Mouse (Mus musculus) stomach, embryonic 16.5 days (tissue): Measurements from ENCODE around the gene Sptbn2. TPM values are rescaled to one million over a fixed set of nuclear protein-coding genes. Genes with fewer than 3 reads are reported as not detected.

ENCODE experiments used
- ATAC-seq: fragments of 200-750 bp; cut with Nextera tagmentation; 2 replicates; pipeline ENCODE4 v1.8.0; 2017; ENCODE audit warnings: moderate number of reproducible peaks, moderate TSS enrichment; ENCODE audit not compliant: insufficient read depth, low FRiP score
- H3K27ac ChIP-seq: fragments of 300-500 bp; sonication (generic); 2 replicates; pipeline ENCODE4 v1.5.1; 2014; ENCODE audit warnings: low read length
- H3K27me3 ChIP-seq: fragments of 300-500 bp; sonication (generic); 2 replicates; pipeline ENCODE4 v1.6.1; 2014; ENCODE audit warnings: low read length, control low read depth, mixed read lengths; ENCODE audit not compliant: control insufficient read depth, insufficient read depth
- H3K36me3 ChIP-seq: fragments of 300-500 bp; sonication (generic); 2 replicates; pipeline ENCODE4 v1.6.1; 2014; ENCODE audit warnings: low read length; ENCODE audit not compliant: control insufficient read depth, insufficient read depth
- H3K4me1 ChIP-seq: fragments of 300-500 bp; sonication (generic); 2 replicates; pipeline ENCODE4 v1.6.1; 2014; ENCODE audit warnings: low read length, control low read depth, mixed read lengths; ENCODE audit not compliant: control insufficient read depth, insufficient read depth
- H3K4me2 ChIP-seq: fragments of 300-500 bp; sonication (generic); 2 replicates; pipeline ENCODE4 v1.6.1; 2014; ENCODE audit warnings: low read depth, low read length, mixed read lengths
- H3K4me3 ChIP-seq: fragments of 300-500 bp; sonication (generic); replicated peaks from 2 replicates; pipeline ENCODE4 v1.5.1; 2014; ENCODE audit warnings: mild to moderate bottlenecking, low read length
- H3K9ac ChIP-seq: fragments of 300-500 bp; sonication (generic); 2 replicates; pipeline ENCODE4 v1.6.1; 2014; ENCODE audit warnings: low read length
- H3K9me3 ChIP-seq: fragments of 300-500 bp; sonication (generic); replicated peaks from 2 replicates; pipeline ENCODE4 v1.6.1; 2016; ENCODE audit warnings: low read length, control low read depth; ENCODE audit not compliant: control insufficient read depth
- WGBS: fragments of 180-500 bp; shearing (Covaris S2); extraction: QIAGEN DNeasy Blood & Tissue Kit; methylation state at CpG from one replicate; pipeline ENCODE4 v1.1.7; 2014; 5-methylcytosine and 5-hydroxymethylcytosine counted together
- polyA plus RNA-seq: library from polyadenylated mRNA; unstranded; fragments of >200 nt; fragmentation: Nextera tagmentation; extraction: Ambion mirVana; gene quantifications from 2 replicates; pipeline ENCODE4 v1.2.1, GENCODE M21; 2015

The Sptbn2 gene
- 4.7 and 5.5 TPM in 2 replicates for polyA plus RNA-seq

DNA sequence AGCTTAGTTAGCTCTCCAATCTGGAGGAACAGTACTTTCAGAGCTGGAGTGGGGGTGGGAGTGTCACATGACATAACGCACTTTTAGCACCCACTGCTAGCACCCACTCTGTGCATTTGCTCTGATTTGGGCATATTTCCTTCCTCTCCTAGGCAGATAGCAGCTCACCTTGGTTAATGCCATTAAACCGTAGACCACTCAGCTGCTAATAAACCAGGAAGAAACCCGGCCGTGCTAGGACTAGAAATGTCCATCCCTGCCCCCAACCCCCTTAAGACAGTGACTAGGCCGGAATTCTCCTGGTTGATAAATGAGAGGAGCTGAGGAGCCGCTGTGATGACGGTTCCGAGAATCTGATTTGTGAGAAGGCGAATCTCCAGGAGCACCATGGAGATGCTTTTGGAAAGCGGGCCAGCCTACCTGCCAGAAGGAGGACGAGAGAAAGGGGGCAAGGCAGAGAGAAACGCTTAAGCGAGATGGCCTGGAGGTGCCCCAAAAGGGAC is at the start of gene Sptbn2:
Sptbn2 (plus strand) TSS at position 70 of the 503 bp plus-strand sequence.
- Histone ChIP-seq H3K27ac (no peak within 1 kb of the TSS), H3K9ac (peak within 1 kb of the TSS; percentile 73), H3K4me3 (peak within 1 kb of the TSS; percentile 57), H3K9me3 (no peaks in the 10 kb centered on the region), H3K36me3 (no peaks in the 10 kb centered on the region), H3K4me1 (peaks cover 7% of the 10 kb centered on the region), H3K4me2 (peak within 1 kb of the TSS; percentile 100), H3K27me3 (peaks cover 43% of the 10 kb centered on the region)
- no peak for ATAC-seq
- 18% methylated on average over 13 of the region's 13 CpGs for WGBS

DNA sequence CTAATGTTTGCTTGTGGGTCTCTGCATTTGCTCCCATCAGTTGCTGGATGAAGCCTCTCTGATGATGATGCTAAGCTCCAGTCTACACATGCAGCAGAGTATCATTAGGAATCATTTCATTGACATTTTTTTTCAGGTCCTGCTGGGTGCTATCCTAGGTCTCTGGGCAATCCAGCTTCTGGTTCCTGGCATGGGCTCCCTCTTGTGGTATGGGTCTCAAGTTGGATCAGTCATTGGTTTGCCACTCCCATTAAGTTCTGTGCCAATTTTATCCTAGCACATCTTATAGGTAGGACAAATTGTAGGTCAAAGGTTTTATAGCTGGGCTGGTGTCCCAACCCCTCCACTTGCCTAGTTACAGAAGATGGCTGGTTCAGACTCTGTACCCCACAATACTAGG is 44.2 kb upstream of the Sptbn2 start:
- no peak for ATAC-seq
- Histone ChIP-seq H3K27ac (no peak overlapping the region), H3K9ac (no peak overlapping the region), H3K4me1 (no peaks in the 10 kb centered on the region), H3K36me3 (no peaks in the 10 kb centered on the region), H3K27me3 (no peaks in the 10 kb centered on the region), H3K9me3 (no peaks in the 10 kb centered on the region), H3K4me2 (no peak overlapping the region), H3K4me3 (no peak overlapping the region)

DNA sequence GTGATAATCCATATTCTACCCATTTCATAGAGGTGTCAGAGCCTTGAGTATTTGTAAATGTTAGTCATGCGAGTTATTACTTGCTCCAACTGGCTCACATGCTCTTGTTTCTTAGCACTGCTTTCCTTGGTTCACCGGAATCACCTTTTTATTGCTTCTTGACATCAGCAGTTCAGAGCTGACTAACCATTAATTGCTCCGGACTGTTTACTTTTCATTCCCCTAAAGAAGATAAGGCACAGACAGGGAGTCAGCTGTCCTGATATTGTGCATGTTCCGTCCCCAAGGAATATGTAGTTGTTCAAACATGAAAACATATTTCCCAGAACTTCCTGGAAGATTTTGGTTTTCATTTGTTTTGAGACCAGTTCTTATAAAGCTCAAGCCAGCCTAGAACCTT is 40.2 kb upstream of the Sptbn2 start:
- H3K36me3 ChIP-seq, result no peaks in the 10 kb centered on the region
- no peak overlapping the region for H3K4me3 ChIP-seq
- no peak overlapping the region for H3K4me2 ChIP-seq
- WGBS, result 40% methylated on average over 4 of the region's 4 CpGs
- no peak overlapping the region for H3K9ac ChIP-seq
- H3K4me1 ChIP-seq, result no peaks in the 10 kb centered on the region
- no peaks in the 10 kb centered on the region for H3K9me3 ChIP-seq
- no peaks in the 10 kb centered on the region for H3K27me3 ChIP-seq
- no peak for ATAC-seq
- H3K27ac ChIP-seq, result no peak overlapping the region

DNA sequence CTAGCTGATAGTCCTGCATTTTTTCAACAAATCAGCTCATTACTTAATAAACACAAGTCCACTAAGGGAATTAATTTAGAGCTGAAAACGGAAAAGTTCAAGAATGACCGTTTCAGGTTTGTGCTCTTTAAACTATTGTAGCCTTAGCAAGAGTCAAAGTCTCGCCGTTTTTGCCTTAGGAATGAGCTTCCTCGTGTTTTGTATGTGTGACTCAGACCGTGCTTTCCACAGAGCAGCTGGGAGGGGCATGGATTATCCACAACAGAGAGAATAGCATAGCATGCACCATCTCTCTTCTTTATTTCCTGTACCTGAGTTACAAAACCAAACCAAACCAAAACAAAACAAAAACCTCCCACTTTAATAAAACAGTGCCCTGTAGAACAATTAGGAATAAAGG is 38.6 kb upstream of the Sptbn2 start:
- Histone ChIP-seq H3K36me3 (no peaks in the 10 kb centered on the region), H3K4me2 (no peak overlapping the region), H3K27ac (no peak overlapping the region), H3K4me3 (no peak overlapping the region), H3K27me3 (no peaks in the 10 kb centered on the region), H3K9me3 (no peaks in the 10 kb centered on the region), H3K4me1 (no peaks in the 10 kb centered on the region), H3K9ac (no peak overlapping the region)
- no peak for ATAC-seq
- WGBS, result 43% methylated on average over 6 of the region's 6 CpGs

DNA sequence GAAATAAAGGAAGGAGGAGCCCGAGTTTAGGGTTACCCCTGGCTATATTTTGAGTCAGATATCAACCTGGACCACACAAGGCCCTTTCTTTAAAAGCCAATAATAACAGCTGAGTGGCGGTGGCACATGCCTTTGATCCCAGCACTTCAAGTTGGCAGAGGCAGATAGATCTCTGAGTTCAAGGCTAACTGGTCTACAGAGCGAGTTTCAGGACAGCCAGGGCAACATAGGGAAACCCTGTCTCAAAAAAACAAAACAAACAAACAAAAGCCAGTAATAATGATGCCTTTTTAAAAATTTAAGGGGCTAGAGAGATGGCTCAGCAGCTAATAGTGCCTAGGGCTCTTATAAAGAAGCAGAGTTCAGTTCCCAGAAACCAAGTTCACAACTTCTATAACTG is 16.6 kb upstream of the Sptbn2 start:
- Histone ChIP-seq H3K27me3 (peaks cover 13% of the 10 kb centered on the region), H3K9me3 (no peaks in the 10 kb centered on the region), H3K9ac (no peak overlapping the region), H3K4me1 (0 out of 2 replicates have a peak, but pooled peaks cover 7% of the 10 kb centered on the region), H3K4me3 (no peak overlapping the region), H3K4me2 (no peak overlapping the region), H3K27ac (no peak overlapping the region), H3K36me3 (no peaks in the 10 kb centered on the region)
- ATAC-seq, result no peak
- 59% methylated on average over 3 of the region's 3 CpGs for WGBS

DNA sequence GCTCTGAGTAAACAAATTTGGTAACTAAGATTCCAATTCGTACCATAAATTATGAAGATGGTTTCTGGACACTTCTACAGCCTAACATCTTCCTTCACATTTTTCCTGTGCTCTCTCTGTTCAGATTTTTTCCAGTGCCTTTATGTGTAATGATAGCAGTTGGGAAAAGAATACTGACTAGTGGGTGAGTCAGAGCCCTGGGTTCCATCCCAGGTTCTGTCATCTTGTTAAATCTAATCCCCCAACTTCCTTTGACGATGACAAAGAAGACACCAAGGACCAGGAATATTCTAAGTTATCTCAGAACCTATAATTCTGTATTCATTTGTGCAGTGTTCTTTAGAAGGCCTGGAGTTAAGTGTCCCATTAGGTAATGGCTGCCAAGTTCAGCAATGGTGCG is 13.8 kb upstream of the Sptbn2 start:
- peaks cover 17% of the 10 kb centered on the region for H3K27me3 ChIP-seq
- 92% methylated on average over 3 of the region's 3 CpGs for WGBS
- H3K9ac ChIP-seq, result no peak overlapping the region

DNA sequence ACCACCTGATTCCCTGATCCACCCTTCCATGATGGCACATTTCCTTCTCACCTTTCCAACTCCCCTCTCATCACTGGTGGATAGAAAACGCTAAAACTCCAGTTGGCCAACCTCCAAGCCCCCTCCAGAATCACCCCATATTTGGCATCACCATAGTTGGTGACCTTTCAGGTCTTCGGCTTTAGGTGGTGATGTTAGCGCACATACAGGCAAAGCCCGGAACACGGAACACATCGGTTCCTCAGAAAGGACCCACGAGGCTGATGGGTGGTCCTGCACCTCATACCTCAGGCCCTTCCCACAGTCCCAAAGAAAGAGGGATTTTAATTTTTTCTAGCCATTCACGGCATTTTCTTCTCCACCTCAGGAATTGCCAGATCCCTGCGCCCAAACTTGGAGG is 13.2 kb upstream of the Sptbn2 start:
- Histone ChIP-seq H3K4me3 (peak overlapping the region; percentile 62), H3K36me3 (no peaks in the 10 kb centered on the region), H3K9me3 (no peaks in the 10 kb centered on the region), H3K27ac (no peak overlapping the region), H3K27me3 (peaks cover 17% of the 10 kb centered on the region), H3K4me2 (peak overlapping the region; percentile 80), H3K9ac (peak overlapping the region; percentile 72; the same call in 1 of the 2 replicates), H3K4me1 (0 out of 2 replicates have a peak, but pooled peaks cover 7% of the 10 kb centered on the region)
- no peak for ATAC-seq
- WGBS, result 75% methylated on average over 9 of the region's 9 CpGs

More for the DNA sequence above, 13.8 kb upstream of the Sptbn2 start:
- Histone ChIP-seq H3K4me1 (0 out of 2 replicates have a peak, but pooled peaks cover 7% of the 10 kb centered on the region), H3K9me3 (no peaks in the 10 kb centered on the region), H3K27ac (no peak overlapping the region), H3K4me2 (no peak overlapping the region), H3K36me3 (no peaks in the 10 kb centered on the region), H3K4me3 (no peak overlapping the region)
- ATAC-seq, result no peak

DNA sequence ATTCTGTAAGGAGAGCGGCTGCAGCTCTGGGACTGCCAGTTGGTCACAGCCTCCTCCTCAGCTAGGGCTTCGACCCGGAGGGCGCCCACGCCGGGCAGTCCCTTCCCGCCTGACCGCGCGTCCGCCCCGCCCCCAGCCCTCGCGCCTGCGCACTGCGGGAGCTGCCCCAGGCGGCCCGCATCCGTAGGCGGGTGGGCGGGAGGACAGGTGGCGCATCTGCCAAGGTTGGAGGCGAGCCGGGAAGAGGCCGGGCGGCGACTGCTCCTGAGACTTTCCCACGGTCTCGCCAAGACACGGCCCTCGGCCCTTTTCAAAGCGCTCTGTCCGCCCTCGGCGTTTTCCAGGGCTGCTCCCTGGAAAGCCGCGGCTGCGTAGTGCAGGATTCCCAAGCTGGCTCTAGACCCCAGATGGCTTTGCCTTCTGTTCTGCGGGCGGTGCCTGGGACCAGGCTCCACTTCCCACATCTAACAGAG is 12.7 kb upstream of the Sptbn2 start, which contains the start of gene Gm960:
Gm960 (minus strand) TSS at position 464 of the 473 bp plus-strand sequence.
- peak within 1 kb of the TSS; percentile 72 for H3K9ac ChIP-seq
- H3K4me2 ChIP-seq, result peak within 1 kb of the TSS; percentile 80
- no peaks in the 10 kb centered on the region for H3K9me3 ChIP-seq
- peak; percentile 68 for ATAC-seq
- H3K4me1 ChIP-seq, result 0 out of 2 replicates have a peak, but pooled peaks cover 7% of the 10 kb centered on the region
- H3K27me3 ChIP-seq, result peaks cover 17% of the 10 kb centered on the region
- H3K27ac ChIP-seq, result no peak within 1 kb of the TSS
- WGBS, result under 1% methylated on average over 40 of the region's 40 CpGs
- H3K36me3 ChIP-seq, result no peaks in the 10 kb centered on the region
- peak within 1 kb of the TSS; percentile 62 for H3K4me3 ChIP-seq

DNA sequence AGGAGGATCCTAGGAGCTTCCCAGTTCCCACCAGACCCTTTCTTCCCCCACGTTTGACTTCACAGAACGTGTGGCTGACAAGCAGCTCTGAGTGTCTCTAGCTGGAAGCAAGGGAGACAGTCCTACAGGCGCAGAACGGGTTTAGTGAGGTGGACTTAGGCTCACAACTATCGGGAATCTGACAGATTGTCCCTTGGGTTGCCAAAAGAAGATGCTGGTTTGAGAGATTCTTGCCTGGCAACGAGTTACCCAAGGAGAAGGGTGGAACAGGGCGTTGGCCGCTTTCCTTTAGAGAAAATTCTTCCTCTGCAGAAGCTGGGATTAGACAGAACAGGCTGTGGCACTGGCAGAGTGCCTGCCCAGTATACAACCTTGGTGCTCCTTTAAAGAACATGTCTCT is 12.1 kb upstream of the Sptbn2 start:
- Histone ChIP-seq H3K4me2 (peak overlapping the region; percentile 80), H3K9me3 (no peaks in the 10 kb centered on the region), H3K4me1 (0 out of 2 replicates have a peak, but pooled peaks cover 7% of the 10 kb centered on the region), H3K27ac (no peak overlapping the region), H3K36me3 (no peaks in the 10 kb centered on the region), H3K4me3 (no peak overlapping the region), H3K27me3 (peaks cover 17% of the 10 kb centered on the region), H3K9ac (no peak overlapping the region; the same call in 1 of the 2 replicates)
- 35% methylated on average over 8 of the region's 8 CpGs for WGBS
- ATAC-seq, result no peak
